Mouse (Mus musculus): Measurements from ENCODE around the gene Card6.

GRCm38 (mm10) chr15:5119192-5119591, 10.9 kb upstream of the Card6 start:
- TF ChIP-seq CTCF (conservative IDR thresholded peaks at IDR 0.05; ENCODE audit: low read length) (no peak), POU5F1 (IDR thresholded peaks at IDR 0.05; ENCODE audit: borderline replicate concordance, low read length) (no peak)
